In genomic region chr8:121273195-121273594, GRCm38 (mm10) we compare ENCODE assay signal across 8 mouse cellular contexts.
A peak's percentile ranks its signal among the peaks of the same experiment; 100 is the strongest.
DNase-seq lines count a peak whose midpoint lies in the region; ATAC-seq and TF ChIP-seq lines count a peak whose summit lies in the region.

No protein-coding gene starts in this region.

- WGBS in heart, embryonic 13.5 days: 41% methylated on average over 14 of the region's 14 CpGs
- WGBS in hindbrain, postnatal 0 days: 61% methylated on average over 14 of the region's 14 CpGs

- H3K4me3 ChIP-seq in heart, embryonic 13.5 days: peak overlapping the region; percentile 28
- H3K4me3 ChIP-seq in E14TG2a.4 (replicated peaks; ENCODE audit: low read length): peak overlapping the region; percentile 66
- H3K4me3 ChIP-seq in hindbrain, postnatal 0 days (ENCODE audit: low read length): no peak overlapping the region; the same call in 1 of the 2 replicates

- DNase-seq in heart, postnatal 4 days: no peak
- DNase-seq in hindbrain, postnatal 0 days (ENCODE audit: low spot score): peak; percentile 79
- DNase-seq in retina, embryonic 14.5 days (ENCODE audit: low spot score): peak; percentile 44
- DNase-seq in spleen, adult 18-20 months: no peak

- H3K36me3 ChIP-seq in heart, embryonic 13.5 days: no peaks in the 10 kb centered on the region
- H3K36me3 ChIP-seq in E14TG2a.4 (ENCODE audit: insufficient read depth, low read length): no peaks in the 10 kb centered on the region
- no peaks in the 10 kb centered on the region for H3K36me3 ChIP-seq in hindbrain, postnatal 0 days (ENCODE audit: insufficient read depth, low read length)

- no peak for TF ChIP-seq CTCF in E14TG2a.4 (conservative IDR thresholded peaks at IDR 0.05; ENCODE audit: low read length)
- TF ChIP-seq CTCF in hindbrain, postnatal 0 days (IDR thresholded peaks at IDR 0.05; ENCODE audit: low read depth): no peak

- H3K4me1 ChIP-seq in heart, embryonic 13.5 days: peaks cover 6% of the 10 kb centered on the region; the same call in 1 of the 2 replicates
- H3K4me1 ChIP-seq in E14TG2a.4 (replicated peaks; ENCODE audit: low read depth, low read length): peaks cover 28% of the 10 kb centered on the region
- no peaks in the 10 kb centered on the region for H3K4me1 ChIP-seq in hindbrain, postnatal 0 days (ENCODE audit: insufficient read depth, low read length)

- peak overlapping the region; percentile 53 for H3K4me2 ChIP-seq in heart, embryonic 13.5 days
- H3K4me2 ChIP-seq in hindbrain, postnatal 0 days (ENCODE audit: low read depth, low read length): peak overlapping the region; percentile 30

- no peaks in the 10 kb centered on the region for H3K9me3 ChIP-seq in heart, embryonic 13.5 days
- no peaks in the 10 kb centered on the region for H3K9me3 ChIP-seq in E14TG2a.4 (ENCODE audit: low read length)
- no peaks in the 10 kb centered on the region for H3K9me3 ChIP-seq in hindbrain, postnatal 0 days (ENCODE audit: low read length)

- H3K27ac ChIP-seq in heart, embryonic 13.5 days (replicated peaks): no peak overlapping the region
- peak overlapping the region; percentile 52; the same call in 1 of the 2 replicates for H3K27ac ChIP-seq in hindbrain, postnatal 0 days

- no peak for ATAC-seq in heart, embryonic 13.5 days (ENCODE audit: extremely low read depth, insufficient number of reproducible peaks, low FRiP score, low TSS enrichment)
- ATAC-seq in common myeloid progenitor, adult 5-6 weeks (replicated peaks; ENCODE audit: low read depth, poor library complexity, severe bottlenecking): peak; percentile 54; the same call in 1 of the 2 replicates
- peak; percentile 90 for ATAC-seq in hindbrain, postnatal 0 days
- ATAC-seq in megakaryocyte progenitor cell, adult 5-6 weeks (replicated peaks; ENCODE audit: poor library complexity): no peak

- H3K27me3 ChIP-seq in heart, embryonic 13.5 days (replicated peaks): 0 out of 2 replicates have a peak, but pooled peaks cover 11% of the 10 kb centered on the region
- peaks cover 42% of the 10 kb centered on the region for H3K27me3 ChIP-seq in E14TG2a.4 (ENCODE audit: insufficient read depth, low read length)
- no peaks in the 10 kb centered on the region for H3K27me3 ChIP-seq in hindbrain, postnatal 0 days (ENCODE audit: insufficient read depth, low read length)

- 0 out of 2 replicates have a peak overlapping the region, but pooled peaks have one; percentile 14 for H3K9ac ChIP-seq in heart, embryonic 13.5 days
- H3K9ac ChIP-seq in hindbrain, postnatal 0 days (replicated peaks; ENCODE audit: low read length): no peak overlapping the region

Comparison
In these comparisons a context has a peak if more than half of its experiments do, and no peak if none do; other contexts are left out.
1. ATAC-seq: peak in common myeloid progenitor, adult 5-6 weeks (single experiment) and hindbrain, postnatal 0 days (single experiment); none in heart, embryonic 13.5 days (single experiment) and megakaryocyte progenitor cell, adult 5-6 weeks (single experiment).
2. DNase-seq: peak in hindbrain, postnatal 0 days (single experiment) and retina, embryonic 14.5 days (single experiment); none in heart, postnatal 4 days (single experiment) and spleen, adult 18-20 months (0 of 2).